Mouse (Mus musculus) G1E (cell line): ENCODE results near the gene Slc25a22. TPM values are rescaled to one million over a fixed set of nuclear protein-coding genes. Genes with fewer than 3 reads are reported as not detected.
A peak's percentile ranks its signal among the peaks of the same experiment; 100 is the strongest.

Source experiments
- ATAC-seq: 2 replicates; pipeline ENCODE4 v1.8.0; 2016; ENCODE audit warnings: mild to moderate bottlenecking; ENCODE audit not compliant: insufficient number of reproducible peaks, poor library complexity, low FRiP score, severe bottlenecking; ENCODE audit errors: extremely low read depth
- DNase-seq: peaks from one replicate; pipeline ENCODE4 v3.0.0; 2012; ENCODE audit warnings: low spot score
- H3K27me3 ChIP-seq: 2 replicates; pipeline ENCODE4 v1.6.1; 2012; ENCODE audit warnings: mild to moderate bottlenecking, low read length, inconsistent platforms; ENCODE audit not compliant: insufficient read depth
- H3K36me3 ChIP-seq: replicated peaks from 2 replicates; pipeline ENCODE3; 2012; ENCODE audit warnings: mild to moderate bottlenecking, inconsistent platforms
- H3K4me1 ChIP-seq: 2 replicates; pipeline ENCODE4 v1.6.1; 2012; ENCODE audit warnings: low read depth, low read length, inconsistent platforms, mixed read lengths; ENCODE audit not compliant: insufficient read depth
- H3K4me3 ChIP-seq: 2 replicates; pipeline ENCODE4 v1.5.1; 2012; ENCODE audit warnings: low read depth, mild to moderate bottlenecking, inconsistent platforms, low read length, moderate library complexity, mixed read lengths
- H3K9me3 ChIP-seq: replicated peaks from 2 replicates; pipeline ENCODE4 v1.6.1; 2012; ENCODE audit warnings: inconsistent platforms
- CTCF ChIP-seq: IDR thresholded peaks from 2 replicates; pipeline ENCODE4 v1.5.1; 2012; ENCODE audit warnings: low read depth, low read length, inconsistent platforms, mixed read lengths
- GATA1 ChIP-seq: IDR thresholded peaks from 2 replicates; pipeline ENCODE4 v1.6.1; 2012; ENCODE audit warnings: borderline replicate concordance, low read length, inconsistent platforms, mixed read lengths
- GATA2 ChIP-seq: IDR thresholded peaks from 2 replicates; pipeline ENCODE4 v1.6.1; 2012; ENCODE audit warnings: low read depth, low read length, inconsistent platforms, borderline replicate concordance
- POLR2AphosphoS5 ChIP-seq: IDR thresholded peaks from 2 replicates; pipeline ENCODE4 v1.6.1; 2012; ENCODE audit warnings: low read depth, low read length, inconsistent platforms; ENCODE audit not compliant: insufficient replicate concordance
- TAL1 ChIP-seq: conservative IDR thresholded peaks from 2 replicates; pipeline ENCODE4 v1.6.1; 2012; ENCODE audit warnings: low read depth, low read length, inconsistent platforms, mixed read lengths
- polyA plus RNA-seq: library from polyadenylated mRNA; stranded (reverse); fragments of >175 nt; gene quantifications from 2 replicates; pipeline ENCODE4 v1.2.3, GENCODE M21; 2012
- total RNA-seq, 2 experiments: library from RNA; stranded (forward) in 1 of 2; stranded (reverse) in 1 of 2; fragments of 200-1000 nt in 1 of 2; fragments of >200 nt in 1 of 2; fragmentation: Nextera tagmentation in 1 of 2; gene quantifications; 2 replicates each; pipeline ENCODE4 v1.2.3; 2014 to 2017

Gene Slc25a22
- total and polyA plus RNA-seq, 3 experiments: 3.7 to 51.8 (median 16.3) TPM

DNA sequence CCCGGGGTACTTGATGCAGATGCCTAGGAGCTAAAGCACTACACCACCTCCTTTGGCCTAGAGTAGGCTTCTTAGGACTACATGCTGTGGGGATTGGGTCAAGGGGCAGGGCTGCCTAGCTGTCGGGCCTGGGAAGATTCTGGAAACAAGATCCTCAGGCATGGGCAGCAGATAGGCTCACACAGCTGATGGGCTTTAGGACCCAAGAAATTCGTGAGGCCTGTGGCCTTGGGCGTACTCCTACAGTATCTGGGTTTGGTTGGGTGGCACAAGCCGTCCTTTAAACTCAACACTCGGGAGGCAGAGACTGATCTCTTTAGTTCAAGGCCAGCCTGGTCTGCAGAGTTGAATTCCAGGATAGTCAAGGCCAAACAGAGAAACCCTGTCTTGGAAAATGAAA is 34.5 kb upstream of the Slc25a22 start:
- peaks cover 50% of the 10 kb centered on the region for H3K36me3 ChIP-seq
- ATAC-seq: no peak
- peaks cover 84% of the 10 kb centered on the region for H3K4me1 ChIP-seq
- H3K27me3 ChIP-seq: no peaks in the 10 kb centered on the region
- no peaks in the 10 kb centered on the region for H3K9me3 ChIP-seq
- no peak for DNase-seq
- H3K4me3 ChIP-seq: no peak overlapping the region
- TF ChIP-seq GATA2: no peak
- no peak for TF ChIP-seq POLR2AphosphoS5
- TF ChIP-seq GATA1: no peak
- TF ChIP-seq TAL1: no peak
- TF ChIP-seq CTCF: no peak

DNA sequence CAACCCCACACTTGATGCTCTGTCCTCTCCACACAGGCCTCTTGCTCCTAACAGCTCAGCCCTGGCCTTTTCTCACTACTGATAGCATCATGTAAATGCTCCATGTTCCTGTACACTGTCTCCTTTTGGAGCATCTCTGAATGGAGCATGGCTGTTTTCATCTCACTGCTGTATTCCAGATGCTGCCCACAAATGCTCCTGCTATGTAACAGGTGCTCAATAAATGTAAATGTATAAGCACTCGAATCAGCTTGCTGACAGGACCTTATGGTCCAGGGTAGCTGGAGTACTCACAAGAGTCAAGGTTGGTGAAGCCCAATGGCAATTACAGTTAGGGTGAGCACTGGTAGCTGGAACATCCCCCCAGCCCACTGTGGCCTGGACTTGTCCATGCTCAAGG is 33.5 kb upstream of the Slc25a22 start:
- TF ChIP-seq TAL1: no peak
- no peak for TF ChIP-seq GATA2
- no peak for TF ChIP-seq GATA1
- no peak for TF ChIP-seq POLR2AphosphoS5
- TF ChIP-seq CTCF: no peak
- Histone ChIP-seq H3K27me3 (no peaks in the 10 kb centered on the region), H3K9me3 (no peaks in the 10 kb centered on the region), H3K4me1 (peaks cover 81% of the 10 kb centered on the region), H3K36me3 (peaks cover 49% of the 10 kb centered on the region), H3K4me3 (no peak overlapping the region)
- ATAC-seq (no peak), DNase-seq (no peak)

DNA sequence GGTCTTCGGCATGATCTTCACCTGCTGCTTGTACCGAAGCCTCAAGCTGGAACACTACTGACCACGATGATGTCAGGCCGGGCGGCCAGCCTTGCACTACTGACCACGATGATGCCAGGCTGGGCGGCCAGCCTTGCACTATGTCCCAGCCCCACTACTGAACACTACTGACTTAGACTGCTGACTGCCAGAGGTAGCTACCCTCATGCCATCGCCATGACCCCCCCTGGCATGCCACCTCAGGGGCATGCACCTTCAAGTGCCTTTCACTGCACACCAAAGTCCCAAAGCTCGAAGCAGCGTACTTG is 32.9 kb upstream of the Slc25a22 start:
- TF ChIP-seq POLR2AphosphoS5: no peak
- TF ChIP-seq GATA2: no peak
- no peak for TF ChIP-seq TAL1
- no peak for TF ChIP-seq CTCF
- TF ChIP-seq GATA1: no peak
- peaks cover 81% of the 10 kb centered on the region for H3K4me1 ChIP-seq

DNA sequence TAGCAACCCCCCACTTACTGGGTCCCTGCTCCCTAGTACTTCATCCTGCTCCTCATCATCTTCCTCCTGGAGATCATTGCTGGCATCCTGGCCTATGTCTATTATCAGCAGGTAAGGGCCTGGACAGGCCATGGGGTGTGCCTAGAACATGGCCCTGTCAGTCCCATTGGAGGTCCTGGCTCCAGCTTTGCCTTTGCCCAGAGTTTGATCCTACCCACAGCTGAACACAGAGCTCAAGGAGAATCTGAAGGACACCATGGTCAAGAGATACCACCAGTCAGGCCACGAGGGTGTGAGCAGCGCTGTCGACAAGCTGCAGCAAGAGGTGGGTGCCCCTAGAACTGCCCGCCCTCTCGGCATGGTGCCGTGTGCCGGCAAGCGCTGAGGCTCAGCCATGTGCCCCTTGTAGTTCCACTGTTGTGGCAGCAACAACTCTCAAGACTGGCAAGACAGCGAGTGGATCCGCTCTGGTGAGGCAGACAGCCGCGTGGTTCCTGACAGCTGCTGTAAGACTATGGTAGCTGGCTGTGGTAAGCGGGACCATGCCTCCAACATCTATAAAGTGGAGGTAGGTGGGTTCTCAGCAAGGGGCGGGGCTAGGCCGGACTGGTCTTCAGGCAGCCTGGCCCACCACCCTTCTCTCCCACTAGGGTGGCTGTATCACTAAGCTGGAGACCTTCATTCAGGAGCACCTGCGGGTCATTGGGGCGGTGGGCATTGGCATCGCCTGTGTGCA is 32.4 kb upstream of the Slc25a22 start:
- H3K4me3 ChIP-seq: peak overlapping the region; percentile 78; the same call in 1 of the 2 replicates
- peaks cover 49% of the 10 kb centered on the region for H3K36me3 ChIP-seq
- TF ChIP-seq POLR2AphosphoS5: no peak
- no peak for TF ChIP-seq GATA2
- no peak for TF ChIP-seq TAL1
- TF ChIP-seq CTCF: no peak
- no peak for TF ChIP-seq GATA1
- H3K9me3 ChIP-seq: no peaks in the 10 kb centered on the region
- peaks cover 7% of the 10 kb centered on the region; the same call in 1 of the 2 replicates for H3K27me3 ChIP-seq
- ATAC-seq (no peak), DNase-seq (no peak)
- peaks cover 83% of the 10 kb centered on the region for H3K4me1 ChIP-seq

More for the DNA sequence above, 32.9 kb upstream of the Slc25a22 start:
- Histone ChIP-seq H3K36me3 (peaks cover 49% of the 10 kb centered on the region), H3K27me3 (peaks cover 3% of the 10 kb centered on the region; the same call in 1 of the 2 replicates), H3K9me3 (no peaks in the 10 kb centered on the region), H3K4me3 (peak overlapping the region; percentile 24; the same call in 1 of the 2 replicates)
- no peak for DNase-seq
- ATAC-seq: no peak

DNA sequence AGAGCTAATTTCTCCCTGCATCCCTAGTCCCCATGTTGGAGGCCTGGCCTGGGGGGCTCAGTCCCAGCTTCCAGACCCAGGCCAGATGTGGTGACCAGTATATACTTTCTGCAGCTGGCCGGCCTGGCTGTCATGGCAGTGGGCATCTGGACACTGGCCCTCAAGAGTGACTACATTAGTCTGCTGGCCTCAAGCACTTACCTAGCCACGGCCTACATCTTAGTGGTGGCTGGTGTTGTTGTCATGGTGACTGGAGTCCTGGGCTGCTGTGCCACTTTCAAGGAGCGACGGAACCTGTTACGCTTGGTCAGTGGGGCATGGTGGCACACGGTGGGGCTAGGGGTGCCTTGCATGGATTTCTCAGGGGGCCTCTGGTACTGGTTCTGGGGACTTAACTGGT is 31.7 kb upstream of the Slc25a22 start:
- no peak for ATAC-seq
- peak overlapping the region; percentile 78 for H3K4me3 ChIP-seq

DNA sequence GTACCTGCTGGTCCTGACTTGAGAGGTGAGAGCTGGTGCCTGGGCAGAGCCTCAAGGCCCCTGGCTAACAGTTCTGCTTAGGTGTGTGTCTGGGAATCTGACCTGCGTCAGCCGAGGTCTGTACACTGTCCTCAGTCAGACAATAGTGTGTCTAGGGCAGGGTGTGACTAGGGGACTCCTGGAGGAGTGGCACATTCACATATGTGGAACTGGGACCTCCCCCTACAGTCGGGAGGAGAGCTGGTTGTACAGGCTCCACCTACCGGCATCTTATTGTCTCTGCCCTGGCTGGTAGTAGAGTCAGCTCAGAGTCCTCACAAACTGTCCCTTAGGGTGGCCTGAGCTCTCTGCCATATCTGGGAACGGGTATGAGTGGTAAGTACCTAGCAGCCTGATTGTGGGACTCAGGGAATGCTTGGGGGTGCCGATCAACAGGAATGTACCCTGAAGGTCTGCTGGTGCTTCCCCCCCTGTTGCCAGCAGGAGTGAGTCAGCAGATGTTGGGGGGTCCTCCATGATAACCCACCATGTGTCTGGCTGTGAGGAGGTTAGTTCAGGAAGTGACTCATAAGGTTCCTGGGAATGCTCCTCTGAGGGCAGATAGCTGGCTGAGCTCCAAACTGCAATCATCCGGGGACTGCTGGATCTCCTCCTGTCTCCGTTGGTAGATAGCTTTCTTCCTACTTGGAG is 31.0 kb upstream of the Slc25a22 start:
- peak; percentile 94 for DNase-seq
- peaks cover 49% of the 10 kb centered on the region for H3K36me3 ChIP-seq
- peaks cover 88% of the 10 kb centered on the region for H3K4me1 ChIP-seq
- peak overlapping the region; percentile 78 for H3K4me3 ChIP-seq
- TF ChIP-seq GATA1 (no peak), TAL1 (no peak), POLR2AphosphoS5 (peak; percentile 9; the same call in 1 of the 2 replicates), CTCF (no peak), GATA2 (no peak)
- H3K9me3 ChIP-seq: no peaks in the 10 kb centered on the region
- ATAC-seq: peak; percentile 89
- H3K27me3 ChIP-seq: peaks cover 21% of the 10 kb centered on the region

More for the DNA sequence above, 31.7 kb upstream of the Slc25a22 start:
- TF ChIP-seq CTCF (no peak), GATA2 (no peak), GATA1 (no peak), TAL1 (no peak), POLR2AphosphoS5 (no peak)
- Histone ChIP-seq H3K36me3 (peaks cover 49% of the 10 kb centered on the region), H3K27me3 (peaks cover 14% of the 10 kb centered on the region), H3K4me1 (peaks cover 89% of the 10 kb centered on the region), H3K9me3 (no peaks in the 10 kb centered on the region)
- DNase-seq: no peak
